Mouse (Mus musculus) embryonic facial prominence, embryonic 15.5 days (tissue): ENCODE data around the gene Mucl3. TPM values are rescaled to one million over a fixed set of nuclear protein-coding genes. Genes with fewer than 3 reads are reported as not detected.

Experiments used
- ATAC-seq: fragments of 200-750 bp; cut with Nextera tagmentation; 2 replicates; pipeline ENCODE4 v1.8.0; 2017; ENCODE audit warnings: low read depth, moderate TSS enrichment; ENCODE audit not compliant: insufficient number of reproducible peaks, low FRiP score, low TSS enrichment
- H3K27ac ChIP-seq: fragments of 300-500 bp; sonication (generic); replicated peaks from 2 replicates; pipeline ENCODE4 v1.5.1; 2015; ENCODE audit warnings: mild to moderate bottlenecking, inconsistent platforms
- H3K27me3 ChIP-seq: fragments of 300-500 bp; sonication (generic); 2 replicates; pipeline ENCODE4 v1.6.1; 2015; ENCODE audit warnings: inconsistent platforms
- H3K36me3 ChIP-seq: fragments of 300-500 bp; sonication (generic); 2 replicates; pipeline ENCODE4 v1.6.1; 2015; ENCODE audit warnings: mild to moderate bottlenecking, inconsistent platforms
- H3K4me1 ChIP-seq: fragments of 300-500 bp; sonication (generic); 2 replicates; pipeline ENCODE4 v1.6.1; 2015; ENCODE audit warnings: inconsistent platforms
- H3K4me2 ChIP-seq: fragments of 300-500 bp; sonication (generic); replicated peaks from 2 replicates; pipeline ENCODE4 v1.6.1; 2015; ENCODE audit warnings: mild to moderate bottlenecking, inconsistent platforms
- H3K4me3 ChIP-seq: fragments of 300-500 bp; sonication (generic); replicated peaks from 2 replicates; pipeline ENCODE4 v1.5.1; 2015; ENCODE audit warnings: mild to moderate bottlenecking, inconsistent platforms
- H3K9ac ChIP-seq: fragments of 300-500 bp; sonication (generic); 2 replicates; pipeline ENCODE4 v1.6.1; 2015; ENCODE audit warnings: inconsistent platforms
- H3K9me3 ChIP-seq: fragments of 300-500 bp; sonication (generic); replicated peaks from 2 replicates; pipeline ENCODE4 v1.6.1; 2016; ENCODE audit warnings: inconsistent platforms
- WGBS: fragments of 180-500 bp; shearing (Covaris S2); methylation state at CpG from one replicate; pipeline ENCODE4 v1.1.7; 2015; 5-methylcytosine and 5-hydroxymethylcytosine counted together
- polyA plus RNA-seq: library from polyadenylated mRNA; unstranded; fragments of >200 nt; fragmentation: Nextera tagmentation; extraction: Ambion mirVana; gene quantifications from 2 replicates; pipeline ENCODE4 v1.2.1, GENCODE M21; 2015

The Mucl3 gene
- polyA plus RNA-seq, 1 experiment from 2014 or later: 0.36 TPM

GRCm38 (mm10) chr17:35635202-35635601, 8.3 kb downstream of the Mucl3 start:
- H3K36me3 ChIP-seq: no peaks in the 10 kb centered on the region
- H3K9me3 ChIP-seq: no peaks in the 10 kb centered on the region
- peaks cover 5% of the 10 kb centered on the region; the same call in 1 of the 2 replicates for H3K4me1 ChIP-seq
- ATAC-seq: no peak
- no peak overlapping the region for H3K4me2 ChIP-seq
- H3K9ac ChIP-seq: no peak overlapping the region
- 80% methylated on average over 3 of the region's 3 CpGs for WGBS
- H3K4me3 ChIP-seq: no peak overlapping the region
- no peaks in the 10 kb centered on the region for H3K27me3 ChIP-seq
- no peak overlapping the region for H3K27ac ChIP-seq

DNA sequence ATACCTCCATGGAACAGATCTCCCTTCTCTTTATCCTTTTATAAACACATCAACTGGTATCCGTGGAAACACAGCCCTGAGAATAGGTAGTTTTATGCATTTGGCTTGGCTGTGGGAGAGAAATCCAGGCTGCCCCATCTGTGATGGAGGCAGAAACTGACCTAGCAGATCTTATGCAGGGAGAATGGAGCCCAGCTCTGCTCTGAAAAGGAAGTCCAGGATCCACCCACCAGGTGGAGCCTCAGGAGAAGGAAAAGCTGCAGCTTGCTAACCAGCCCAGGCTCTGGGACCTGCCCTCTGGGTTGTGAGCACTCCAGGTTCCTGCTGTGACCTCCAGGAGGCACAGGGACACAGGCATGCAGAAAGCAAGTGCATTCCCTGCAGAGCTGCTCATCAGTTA, 9.5 kb downstream of the Mucl3 start:
- H3K4me3 ChIP-seq: no peak overlapping the region
- 11% methylated on average over 1 of the region's 1 CpGs for WGBS
- no peak for ATAC-seq
- peaks cover 5% of the 10 kb centered on the region; the same call in 1 of the 2 replicates for H3K4me1 ChIP-seq
- H3K9me3 ChIP-seq: no peaks in the 10 kb centered on the region
- H3K9ac ChIP-seq: no peak overlapping the region
- H3K36me3 ChIP-seq: no peaks in the 10 kb centered on the region
- H3K27ac ChIP-seq: no peak overlapping the region
- H3K27me3 ChIP-seq: no peaks in the 10 kb centered on the region
- no peak overlapping the region for H3K4me2 ChIP-seq

DNA sequence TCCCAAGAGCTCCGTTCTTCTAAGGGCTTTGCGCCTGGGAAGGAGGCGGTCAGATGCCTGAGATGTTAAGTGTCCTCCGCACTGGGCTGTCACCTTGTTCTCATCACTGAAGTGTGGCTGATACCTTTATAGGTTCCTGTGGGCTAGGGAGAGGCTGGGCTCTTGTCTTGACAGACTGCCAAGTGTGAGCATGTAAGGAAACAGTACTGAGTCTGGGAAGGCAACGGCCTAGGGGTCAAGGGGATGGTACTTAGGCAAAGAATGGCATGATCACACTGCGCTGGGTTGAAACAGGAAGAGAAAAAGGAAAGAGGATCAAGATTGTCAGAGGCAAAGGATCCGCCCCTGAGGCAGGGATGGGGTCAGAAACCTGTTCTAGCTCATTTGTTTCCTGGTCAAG, 17.0 kb downstream of the Mucl3 start, which contains the start of gene Gm9573:
Gene Gm9573, minus strand, starts transcription at position 101 of the 400 bp plus-strand sequence.
- no peak within 1 kb of the TSS for H3K4me3 ChIP-seq
- H3K27me3 ChIP-seq: no peaks in the 10 kb centered on the region
- no peaks in the 10 kb centered on the region for H3K36me3 ChIP-seq
- H3K9me3 ChIP-seq: no peaks in the 10 kb centered on the region
- no peak within 1 kb of the TSS for H3K4me2 ChIP-seq
- H3K9ac ChIP-seq: no peak within 1 kb of the TSS
- no peak within 1 kb of the TSS for H3K27ac ChIP-seq
- H3K4me1 ChIP-seq: no peaks in the 10 kb centered on the region
- 70% methylated on average over 7 of the region's 7 CpGs for WGBS
- no peak for ATAC-seq

GRCm38 (mm10) chr17:35617127-35617526, 26.4 kb downstream of the Mucl3 start:
- no peaks in the 10 kb centered on the region for H3K27me3 ChIP-seq
- no peak for ATAC-seq
- no peak overlapping the region for H3K4me2 ChIP-seq
- no peaks in the 10 kb centered on the region for H3K4me1 ChIP-seq
- no peaks in the 10 kb centered on the region for H3K36me3 ChIP-seq
- 81% methylated on average over 4 of the region's 4 CpGs for WGBS
- H3K27ac ChIP-seq: no peak overlapping the region
- no peaks in the 10 kb centered on the region for H3K9me3 ChIP-seq
- H3K4me3 ChIP-seq: no peak overlapping the region
- no peak overlapping the region for H3K9ac ChIP-seq

- 0 out of 2 replicates have a peak, but pooled peaks cover 3% of the 10 kb centered on the region for H3K4me1 ChIP-seq
- peak; percentile 4; the same call in 1 of the 2 replicates for ATAC-seq
- no peak overlapping the region for H3K9ac ChIP-seq
- no peak overlapping the region for H3K27ac ChIP-seq
- no peaks in the 10 kb centered on the region for H3K27me3 ChIP-seq
- no peaks in the 10 kb centered on the region for H3K36me3 ChIP-seq
- no peak overlapping the region; the same call in 1 of the 2 replicates for H3K4me2 ChIP-seq
- H3K9me3 ChIP-seq: no peaks in the 10 kb centered on the region
- WGBS: 48% methylated on average over 8 of the region's 8 CpGs
- no peak overlapping the region for H3K4me3 ChIP-seq
Observed at GRCm38 (mm10) chr17:35601736-35602354, 41.6 kb downstream of the Mucl3 start.

- Histone ChIP-seq H3K9me3 (no peaks in the 10 kb centered on the region), H3K4me1 (0 out of 2 replicates have a peak, but pooled peaks cover 3% of the 10 kb centered on the region), H3K36me3 (no peaks in the 10 kb centered on the region), H3K9ac (no peak within 1 kb of the TSS), H3K4me2 (no peak within 1 kb of the TSS; the same call in 1 of the 2 replicates), H3K4me3 (no peak within 1 kb of the TSS), H3K27me3 (no peaks in the 10 kb centered on the region), H3K27ac (no peak within 1 kb of the TSS)
- 34% methylated on average over 2 of the region's 2 CpGs for WGBS
- ATAC-seq: no peak
Observed at GRCm38 (mm10) chr17:35601249-35601648, 42.2 kb downstream of the Mucl3 start, which contains the start of gene Sfta2. Gene Sfta2 (plus strand): TSS chr17:35601549.

GRCm38 (mm10) chr17:35597399-35597798, 46.1 kb downstream of the Mucl3 start:
- H3K27me3 ChIP-seq: no peaks in the 10 kb centered on the region
- H3K36me3 ChIP-seq: no peaks in the 10 kb centered on the region
- 0 out of 2 replicates have a peak, but pooled peaks cover 3% of the 10 kb centered on the region for H3K4me1 ChIP-seq
- H3K27ac ChIP-seq: no peak overlapping the region
- no peak overlapping the region for H3K4me3 ChIP-seq
- ATAC-seq: no peak
- WGBS: 86% methylated on average over 3 of the region's 3 CpGs
- H3K9ac ChIP-seq: no peak overlapping the region
- H3K4me2 ChIP-seq: no peak overlapping the region
- no peaks in the 10 kb centered on the region for H3K9me3 ChIP-seq

DNA sequence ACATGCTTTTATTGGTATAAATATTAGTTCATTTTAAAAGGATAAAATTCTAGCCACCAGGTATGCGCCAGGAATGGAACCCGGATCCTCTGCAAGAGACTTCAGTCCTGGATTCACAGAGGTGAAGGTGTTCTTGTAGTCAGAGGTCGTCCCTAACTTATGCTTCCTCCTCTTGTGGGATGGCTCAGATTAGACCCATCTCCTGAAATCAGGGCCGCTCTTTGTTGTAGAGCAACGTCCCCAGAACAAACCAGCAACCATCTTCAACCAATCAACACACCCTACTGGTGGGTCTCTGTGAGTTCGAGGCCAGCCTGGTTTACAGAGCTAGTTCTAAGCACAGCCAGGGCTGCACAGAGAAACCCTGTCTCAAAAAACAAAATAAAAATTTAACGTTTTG, 49.0 kb downstream of the Mucl3 start:
- H3K36me3 ChIP-seq: no peaks in the 10 kb centered on the region
- no peaks in the 10 kb centered on the region for H3K4me1 ChIP-seq
- no peak overlapping the region for H3K4me2 ChIP-seq
- H3K9ac ChIP-seq: no peak overlapping the region
- no peaks in the 10 kb centered on the region for H3K27me3 ChIP-seq
- WGBS: 82% methylated on average over 7 of the region's 7 CpGs
- H3K9me3 ChIP-seq: no peaks in the 10 kb centered on the region
- H3K27ac ChIP-seq: no peak overlapping the region
- no peak overlapping the region for H3K4me3 ChIP-seq
- ATAC-seq: no peak

- H3K27me3 ChIP-seq: no peaks in the 10 kb centered on the region
- no peaks in the 10 kb centered on the region for H3K9me3 ChIP-seq
- H3K4me1 ChIP-seq: no peaks in the 10 kb centered on the region
- H3K4me2 ChIP-seq: no peak overlapping the region
- H3K4me3 ChIP-seq: no peak overlapping the region
- WGBS: 41% methylated on average over 4 of the region's 4 CpGs
- H3K27ac ChIP-seq: no peak overlapping the region
- H3K36me3 ChIP-seq: no peaks in the 10 kb centered on the region
- ATAC-seq: no peak
- no peak overlapping the region for H3K9ac ChIP-seq
Observed at GRCm38 (mm10) chr17:35593786-35594185, 49.7 kb downstream of the Mucl3 start.

- Histone ChIP-seq H3K4me2 (no peak overlapping the region), H3K27ac (no peak overlapping the region), H3K9ac (no peak overlapping the region), H3K27me3 (no peaks in the 10 kb centered on the region), H3K4me3 (no peak overlapping the region), H3K36me3 (no peaks in the 10 kb centered on the region), H3K9me3 (no peaks in the 10 kb centered on the region), H3K4me1 (no peaks in the 10 kb centered on the region)
- WGBS: 71% methylated on average over 9 of the region's 9 CpGs
- no peak for ATAC-seq
Observed at GRCm38 (mm10) chr17:35592131-35592530, 51.4 kb downstream of the Mucl3 start.

DNA sequence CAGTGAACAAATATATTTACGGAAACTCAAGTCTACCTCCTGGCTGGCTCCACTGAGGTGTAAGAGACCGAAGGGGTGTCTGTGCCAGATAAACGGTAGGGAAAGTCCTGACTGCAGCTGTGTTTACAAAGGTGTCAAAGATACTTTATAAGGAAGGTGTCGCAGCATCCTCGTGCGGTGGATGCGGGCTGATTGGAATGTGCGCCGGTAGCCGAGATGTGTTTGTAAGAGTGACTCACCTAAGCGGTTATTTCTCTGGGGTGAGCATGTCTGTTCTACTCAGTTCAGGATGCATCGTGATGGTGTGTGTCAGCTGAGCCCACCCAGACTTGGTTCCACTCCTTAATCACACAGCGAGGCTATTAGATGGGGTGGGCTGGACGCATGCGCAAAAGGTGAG, 51.8 kb downstream of the Mucl3 start:
- Histone ChIP-seq H3K9me3 (no peaks in the 10 kb centered on the region), H3K36me3 (no peaks in the 10 kb centered on the region), H3K4me1 (no peaks in the 10 kb centered on the region), H3K4me2 (no peak overlapping the region), H3K4me3 (no peak overlapping the region), H3K27ac (no peak overlapping the region), H3K27me3 (no peaks in the 10 kb centered on the region), H3K9ac (no peak overlapping the region)
- ATAC-seq: no peak
- WGBS: 86% methylated on average over 15 of the region's 15 CpGs

- Histone ChIP-seq H3K4me1 (no peaks in the 10 kb centered on the region), H3K27me3 (no peaks in the 10 kb centered on the region), H3K27ac (no peak overlapping the region), H3K36me3 (no peaks in the 10 kb centered on the region), H3K4me2 (no peak overlapping the region), H3K4me3 (no peak overlapping the region), H3K9me3 (no peaks in the 10 kb centered on the region), H3K9ac (no peak overlapping the region)
- ATAC-seq: no peak
- 87% methylated on average over 7 of the region's 7 CpGs for WGBS
Observed at GRCm38 (mm10) chr17:35591219-35591578, 52.3 kb downstream of the Mucl3 start.
